Mouse (Mus musculus): Measurements from ENCODE around the gene Glt28d2. TPM values are rescaled to one million over a fixed set of nuclear protein-coding genes. Genes with fewer than 3 reads are reported as not detected.

The Glt28d2 gene
- polyA plus RNA-seq, 1 experiment, result 0.66 TPM

DNA sequence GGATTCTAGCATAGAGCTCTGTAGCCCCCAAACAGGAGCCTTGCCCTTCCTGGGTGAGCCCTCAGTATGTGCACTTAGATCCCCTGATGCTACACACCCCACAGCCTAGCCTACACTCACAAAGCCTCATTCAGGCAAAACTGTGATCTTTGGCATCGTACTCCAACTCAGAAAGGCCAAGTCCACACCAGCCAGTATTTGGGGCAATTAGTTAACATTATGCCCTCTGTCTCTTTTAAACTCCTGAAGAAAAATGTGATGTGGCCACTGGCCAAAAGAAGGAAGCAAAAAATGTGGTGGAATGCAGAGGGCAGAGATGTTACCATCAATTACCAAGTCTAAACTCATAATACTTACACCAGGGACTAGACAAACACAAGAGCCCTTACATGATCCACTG lies 55.5 kb downstream of the Glt28d2 start:
- Histone ChIP-seq H3K27me3 (ENCODE audit: control insufficient read depth, insufficient read depth, low read length, poor library complexity, severe bottlenecking) (no peaks in the 10 kb centered on the region), H3K9me3 (replicated peaks; ENCODE audit: control insufficient read depth, insufficient read depth, low read length, poor library complexity, severe bottlenecking) (no peaks in the 10 kb centered on the region), H3K4me1 (ENCODE audit: control insufficient read depth, insufficient read depth, low read length) (peaks cover 5% of the 10 kb centered on the region), H3K9ac (ENCODE audit: low read depth, poor library complexity, severe bottlenecking) (no peak overlapping the region), H3K36me3 (ENCODE audit: control insufficient read depth, insufficient read depth, low read length, poor library complexity, severe bottlenecking) (no peaks in the 10 kb centered on the region), H3K4me3 (ENCODE audit: low read depth, low read length) (no peak overlapping the region), H3K27ac (ENCODE audit: insufficient read depth, low read length) (no peak overlapping the region)
- TF ChIP-seq EP300 (IDR thresholded peaks at IDR 0.05; ENCODE audit: insufficient read depth, low read depth, low read length) (no peak), CTCF (IDR thresholded peaks at IDR 0.05; ENCODE audit: low read depth, low read length) (no peak), POLR2A (IDR thresholded peaks at IDR 0.05; ENCODE audit: insufficient read depth, low read length) (no peak)

DNA sequence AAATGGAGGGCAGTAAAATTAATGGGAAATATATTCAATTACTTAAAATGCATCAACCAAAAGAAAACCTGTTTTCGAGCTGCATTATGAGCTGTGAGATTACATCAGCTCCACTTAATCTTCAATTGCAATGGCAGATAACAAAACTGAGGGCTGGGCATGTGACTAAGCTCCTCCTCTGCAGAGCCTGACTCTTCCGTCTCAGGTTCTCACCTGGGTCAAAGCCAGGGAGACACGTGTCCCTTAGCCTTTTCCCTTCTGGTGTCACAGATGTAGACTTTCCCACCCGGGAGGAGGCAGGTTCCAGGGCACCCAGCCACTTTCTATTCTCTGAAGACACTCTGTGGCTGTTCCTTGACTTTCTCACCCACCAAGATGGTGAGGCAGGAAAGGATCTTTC lies 58.3 kb downstream of the Glt28d2 start:
- H3K27ac ChIP-seq (ENCODE audit: insufficient read depth, low read length), result no peak overlapping the region
- H3K4me3 ChIP-seq (ENCODE audit: low read depth, low read length), result no peak overlapping the region
- H3K9me3 ChIP-seq (replicated peaks; ENCODE audit: control insufficient read depth, insufficient read depth, low read length, poor library complexity, severe bottlenecking), result no peaks in the 10 kb centered on the region
- no peak for TF ChIP-seq CTCF (IDR thresholded peaks at IDR 0.05; ENCODE audit: low read depth, low read length)
- TF ChIP-seq EP300 (IDR thresholded peaks at IDR 0.05; ENCODE audit: insufficient read depth, low read depth, low read length), result no peak
- TF ChIP-seq POLR2A (IDR thresholded peaks at IDR 0.05; ENCODE audit: insufficient read depth, low read length), result no peak
- H3K4me1 ChIP-seq (ENCODE audit: control insufficient read depth, insufficient read depth, low read length), result peaks cover 5% of the 10 kb centered on the region
- H3K27me3 ChIP-seq (ENCODE audit: control insufficient read depth, insufficient read depth, low read length, poor library complexity, severe bottlenecking), result no peaks in the 10 kb centered on the region
- no peaks in the 10 kb centered on the region for H3K36me3 ChIP-seq (ENCODE audit: control insufficient read depth, insufficient read depth, low read length, poor library complexity, severe bottlenecking)
- H3K9ac ChIP-seq (ENCODE audit: low read depth, poor library complexity, severe bottlenecking), result no peak overlapping the region

DNA sequence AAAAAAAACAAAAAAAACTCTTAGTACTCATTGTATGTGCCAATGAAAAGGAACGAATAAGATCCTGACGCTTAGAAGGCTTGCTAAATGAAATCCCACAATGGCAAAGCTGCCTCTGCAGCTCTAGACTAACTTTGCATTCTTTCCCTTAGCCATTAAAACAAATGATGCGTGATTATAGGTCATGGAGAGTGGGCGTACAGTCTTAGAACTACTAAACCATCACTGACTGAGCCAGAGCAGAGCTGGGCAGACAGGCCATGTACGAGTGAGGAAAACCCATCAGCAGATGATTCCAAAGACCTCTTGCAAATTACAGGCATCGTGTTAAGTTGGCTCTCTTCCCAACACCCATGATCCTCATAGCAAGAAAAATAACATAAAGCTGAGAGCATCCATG lies 59.5 kb downstream of the Glt28d2 start:
- Histone ChIP-seq H3K4me3 (ENCODE audit: low read depth, low read length) (no peak overlapping the region), H3K36me3 (ENCODE audit: control insufficient read depth, insufficient read depth, low read length, poor library complexity, severe bottlenecking) (no peaks in the 10 kb centered on the region), H3K27ac (ENCODE audit: insufficient read depth, low read length) (no peak overlapping the region), H3K9me3 (replicated peaks; ENCODE audit: control insufficient read depth, insufficient read depth, low read length, poor library complexity, severe bottlenecking) (no peaks in the 10 kb centered on the region), H3K9ac (ENCODE audit: low read depth, poor library complexity, severe bottlenecking) (no peak overlapping the region), H3K4me1 (ENCODE audit: control insufficient read depth, insufficient read depth, low read length) (peaks cover 5% of the 10 kb centered on the region), H3K27me3 (ENCODE audit: control insufficient read depth, insufficient read depth, low read length, poor library complexity, severe bottlenecking) (no peaks in the 10 kb centered on the region)
- TF ChIP-seq POLR2A (IDR thresholded peaks at IDR 0.05; ENCODE audit: insufficient read depth, low read length) (no peak), CTCF (IDR thresholded peaks at IDR 0.05; ENCODE audit: low read depth, low read length) (no peak), EP300 (IDR thresholded peaks at IDR 0.05; ENCODE audit: insufficient read depth, low read depth, low read length) (no peak)

DNA sequence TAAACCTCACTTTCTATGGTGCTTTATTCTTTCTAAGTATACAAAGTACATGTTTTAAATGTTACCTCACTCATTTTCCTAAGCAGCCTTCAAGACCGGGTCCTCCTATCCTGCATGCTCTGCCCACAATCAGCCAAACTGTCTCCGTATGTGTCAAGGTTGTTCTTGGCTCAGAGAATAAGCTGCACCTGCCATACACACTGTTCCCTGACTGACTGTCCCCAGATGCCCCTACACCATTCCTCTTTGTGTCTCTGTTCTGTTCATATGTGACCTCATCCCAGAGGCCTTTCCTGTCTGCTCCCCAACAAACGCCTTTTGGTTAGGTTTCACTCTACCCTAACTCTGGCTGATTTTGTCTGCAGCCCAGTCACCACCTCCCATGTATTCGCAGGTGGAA lies 60.0 kb downstream of the Glt28d2 start:
- no peaks in the 10 kb centered on the region for H3K27me3 ChIP-seq (ENCODE audit: control insufficient read depth, insufficient read depth, low read length, poor library complexity, severe bottlenecking)
- no peaks in the 10 kb centered on the region for H3K36me3 ChIP-seq (ENCODE audit: control insufficient read depth, insufficient read depth, low read length, poor library complexity, severe bottlenecking)
- no peaks in the 10 kb centered on the region for H3K9me3 ChIP-seq (replicated peaks; ENCODE audit: control insufficient read depth, insufficient read depth, low read length, poor library complexity, severe bottlenecking)
- peaks cover 3% of the 10 kb centered on the region for H3K4me1 ChIP-seq (ENCODE audit: control insufficient read depth, insufficient read depth, low read length)
- no peak overlapping the region for H3K4me3 ChIP-seq (ENCODE audit: low read depth, low read length)
- TF ChIP-seq EP300 (IDR thresholded peaks at IDR 0.05; ENCODE audit: insufficient read depth, low read depth, low read length) (no peak), POLR2A (IDR thresholded peaks at IDR 0.05; ENCODE audit: insufficient read depth, low read length) (no peak), CTCF (IDR thresholded peaks at IDR 0.05; ENCODE audit: low read depth, low read length) (no peak)
- H3K27ac ChIP-seq (ENCODE audit: insufficient read depth, low read length), result no peak overlapping the region
- no peak overlapping the region for H3K9ac ChIP-seq (ENCODE audit: low read depth, poor library complexity, severe bottlenecking)

DNA sequence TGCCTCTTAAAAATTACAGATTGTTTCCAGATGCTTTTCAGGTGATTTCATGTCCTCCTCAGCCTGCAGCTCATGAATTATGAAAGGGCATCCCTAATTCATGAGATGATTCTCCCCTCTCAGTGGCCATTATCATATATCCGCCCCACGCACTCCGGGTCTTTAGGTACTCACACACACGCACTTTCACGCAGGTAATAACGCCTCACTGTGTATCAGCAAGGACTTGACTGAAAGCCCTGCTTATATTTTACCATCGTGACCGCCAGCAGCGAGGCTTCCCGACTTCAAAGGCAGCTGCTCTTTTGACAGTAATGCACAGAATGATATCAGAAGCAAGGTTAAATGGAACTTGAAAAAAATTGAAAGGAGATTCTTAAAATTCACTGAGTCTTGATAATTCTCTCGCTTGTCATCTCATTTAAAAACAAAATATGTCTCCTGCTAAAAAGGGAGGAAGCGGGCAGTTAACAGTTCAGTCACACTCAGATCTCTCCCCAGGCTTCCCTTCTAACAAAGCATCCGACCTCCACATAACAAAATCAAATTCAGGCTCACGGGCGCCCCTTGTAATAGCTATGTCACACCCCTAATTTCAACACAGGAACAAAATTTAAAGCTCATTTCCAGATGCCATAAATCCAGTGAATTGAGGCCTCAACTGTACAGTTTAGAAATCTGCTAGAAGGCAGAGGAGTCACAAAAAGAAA lies 66.3 kb downstream of the Glt28d2 start:
- Histone ChIP-seq H3K27me3 (ENCODE audit: control insufficient read depth, insufficient read depth, low read length, poor library complexity, severe bottlenecking) (no peaks in the 10 kb centered on the region), H3K9ac (ENCODE audit: low read depth, poor library complexity, severe bottlenecking) (no peak overlapping the region), H3K4me1 (ENCODE audit: control insufficient read depth, insufficient read depth, low read length) (no peaks in the 10 kb centered on the region), H3K36me3 (ENCODE audit: control insufficient read depth, insufficient read depth, low read length, poor library complexity, severe bottlenecking) (no peaks in the 10 kb centered on the region), H3K27ac (ENCODE audit: insufficient read depth, low read length) (no peak overlapping the region), H3K4me3 (ENCODE audit: low read depth, low read length) (no peak overlapping the region), H3K9me3 (replicated peaks; ENCODE audit: control insufficient read depth, insufficient read depth, low read length, poor library complexity, severe bottlenecking) (no peaks in the 10 kb centered on the region; the same call in 1 of the 2 replicates)
- no peak for TF ChIP-seq POLR2A (IDR thresholded peaks at IDR 0.05; ENCODE audit: insufficient read depth, low read length)
- no peak for TF ChIP-seq EP300 (IDR thresholded peaks at IDR 0.05; ENCODE audit: insufficient read depth, low read depth, low read length)
- no peak for TF ChIP-seq CTCF (IDR thresholded peaks at IDR 0.05; ENCODE audit: low read depth, low read length)

Other genes starting within 250 kb of the Glt28d2 start
- gene Fam160a1, start 70.2 kb downstream of the Glt28d2 start, polyA plus RNA-seq (2011; ENCODE audit: insufficient read depth, insufficient read length, low read depth, missing spikeins), result 3.6 and 5.3 TPM in 2 replicates
- 0.91 and 2.2 TPM in 2 replicates for gene Gm37240, start within 50 bp of the Glt28d2 start, polyA plus RNA-seq (2011; ENCODE audit: insufficient read depth, insufficient read length, low read depth, missing spikeins)
- 46.6 and 53.6 TPM in 2 replicates for gene Sh3d19, start 83.6 kb upstream of the Glt28d2 start, polyA plus RNA-seq (2011; ENCODE audit: insufficient read depth, insufficient read length, low read depth, missing spikeins)
- not detected in 2 replicates for gene Prss48, start 115.0 kb upstream of the Glt28d2 start, polyA plus RNA-seq (2011; ENCODE audit: insufficient read depth, insufficient read length, low read depth, missing spikeins)